Mouse (Mus musculus) right cerebral cortex, postnatal 25 days (tissue): ENCODE measurements at regions not wholly inside any gene's neighbourhood (a gene's known extent, or its start where the extent isn't known, plus 50 kb on each side); places are given as distances from the start of the nearest gene placed in this dataset.

ENCODE experiments used
- DNase-seq: peaks from one replicate; pipeline ENCODE4 v3.0.0; 2022

DNA sequence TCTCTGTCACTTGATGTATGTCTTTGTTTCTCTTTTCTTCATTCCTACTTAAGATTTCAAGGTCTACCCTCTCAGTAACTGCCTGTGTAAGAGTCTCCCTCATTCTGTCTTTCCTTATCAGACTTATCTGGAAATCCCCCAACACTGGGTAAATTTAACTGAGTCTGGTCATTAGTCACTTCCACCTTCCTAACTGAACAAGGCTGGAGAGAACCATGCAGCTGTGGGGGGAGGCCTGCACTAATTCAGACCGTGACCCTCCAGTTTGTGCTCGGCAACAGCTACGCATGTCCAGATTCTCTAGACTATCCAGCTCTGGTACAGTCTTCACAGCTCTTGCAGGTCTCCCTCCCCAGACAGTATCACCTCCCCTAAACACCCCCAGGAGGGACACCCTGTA is 103.3 kb downstream of the Prox1 start:
- no peak for DNase-seq

- no peak for DNase-seq
Observed at GRCm38 (mm10) chr1:190066426-190066825, 104.1 kb downstream of the Prox1 start.

DNA sequence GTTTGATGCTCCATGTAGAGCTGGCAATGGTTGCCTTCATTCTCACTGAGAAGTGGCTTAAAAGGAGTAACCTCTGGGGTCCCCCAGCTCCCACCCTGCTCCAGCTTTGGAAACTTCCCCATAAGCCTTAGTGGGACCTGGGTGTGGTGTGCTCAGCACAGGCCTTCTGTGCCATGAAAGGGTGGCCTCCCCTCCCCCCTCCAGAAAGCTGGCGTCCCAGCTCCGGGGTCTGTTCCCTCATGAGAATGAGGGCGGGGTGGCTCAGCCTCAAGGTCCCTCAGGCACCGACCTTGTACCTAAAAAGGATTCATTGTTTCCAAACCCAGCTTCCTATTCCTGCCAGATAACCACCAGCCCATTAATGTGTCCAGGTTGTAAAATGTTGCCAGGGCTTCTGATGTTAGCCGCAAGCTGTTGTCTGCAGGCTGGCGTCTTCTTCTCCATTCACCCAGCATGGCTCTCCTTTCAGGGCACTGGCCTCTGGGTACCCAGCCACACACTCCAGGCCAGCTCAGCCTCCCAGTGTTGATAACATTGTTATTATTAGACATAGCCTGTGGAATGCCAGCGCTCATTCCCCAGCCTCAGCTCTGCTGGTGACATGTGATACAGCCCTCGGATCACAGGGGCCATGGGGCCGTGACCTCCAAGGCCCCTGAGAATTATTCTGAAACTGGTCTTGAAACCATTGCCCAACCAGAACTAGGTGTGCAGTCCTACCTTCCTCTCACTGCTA is 108.8 kb downstream of the Prox1 start:
- no peak for DNase-seq

GRCm38 (mm10) chr1:190059025-190059424 is 111.5 kb downstream of the Prox1 start:
- no peak for DNase-seq

GRCm38 (mm10) chr1:190056931-190057330 is 113.6 kb downstream of the Prox1 start:
- DNase-seq = no peak

DNA sequence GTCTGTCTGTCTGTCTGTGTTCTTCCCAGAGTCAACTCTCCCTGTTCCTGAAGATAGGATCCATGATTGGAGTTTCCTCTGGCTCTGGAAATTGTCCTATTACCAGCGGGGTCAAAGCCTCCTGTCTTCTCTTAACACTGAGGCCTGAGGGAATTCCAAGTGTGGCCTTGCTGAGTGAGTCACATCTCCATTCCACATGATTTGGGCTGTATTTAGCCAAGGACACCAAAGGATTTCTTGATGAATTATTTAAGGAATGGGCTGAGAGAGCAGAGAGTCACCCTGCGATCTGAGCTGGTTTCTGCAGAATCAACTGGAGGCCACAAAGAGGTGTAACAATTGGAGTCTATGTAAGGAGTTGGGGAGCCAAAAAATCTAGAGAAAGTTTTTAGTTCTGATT is 118.6 kb downstream of the Prox1 start:
- DNase-seq = no peak

DNA sequence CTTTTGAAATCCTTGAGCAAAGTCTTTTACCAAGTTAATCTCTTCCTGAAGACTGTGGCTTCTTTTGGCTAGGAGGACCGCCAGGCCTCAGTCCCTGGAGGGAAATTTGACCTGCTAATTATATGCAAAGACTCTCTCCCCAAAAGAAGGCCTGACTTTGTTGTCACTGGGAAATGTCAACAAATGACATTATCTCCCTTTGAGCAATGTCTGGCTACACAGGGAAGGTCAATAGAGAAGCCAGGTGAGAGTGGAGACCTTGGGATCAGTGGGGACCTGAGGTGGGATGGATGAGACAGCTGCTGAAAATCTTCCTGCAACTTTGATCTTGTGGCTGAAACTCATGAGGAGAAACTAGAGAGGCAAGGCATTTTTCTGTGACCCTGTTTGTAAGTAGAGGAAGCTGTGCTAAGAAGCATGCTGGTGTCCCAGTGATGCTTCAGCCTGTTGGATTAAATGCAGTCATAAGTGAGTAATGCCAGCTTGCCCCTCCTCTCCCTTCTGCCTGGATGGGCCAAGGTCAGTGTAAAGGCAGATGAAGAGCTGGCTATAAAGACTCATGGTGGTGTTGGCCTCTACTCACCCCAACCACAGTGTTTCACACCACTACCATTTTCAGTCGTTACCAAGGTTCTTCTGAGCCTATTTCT is 121.9 kb downstream of the Prox1 start:
- DNase-seq = no peak

GRCm38 (mm10) chr1:190047201-190047600 is 123.3 kb downstream of the Prox1 start:
- DNase-seq = no peak

DNA sequence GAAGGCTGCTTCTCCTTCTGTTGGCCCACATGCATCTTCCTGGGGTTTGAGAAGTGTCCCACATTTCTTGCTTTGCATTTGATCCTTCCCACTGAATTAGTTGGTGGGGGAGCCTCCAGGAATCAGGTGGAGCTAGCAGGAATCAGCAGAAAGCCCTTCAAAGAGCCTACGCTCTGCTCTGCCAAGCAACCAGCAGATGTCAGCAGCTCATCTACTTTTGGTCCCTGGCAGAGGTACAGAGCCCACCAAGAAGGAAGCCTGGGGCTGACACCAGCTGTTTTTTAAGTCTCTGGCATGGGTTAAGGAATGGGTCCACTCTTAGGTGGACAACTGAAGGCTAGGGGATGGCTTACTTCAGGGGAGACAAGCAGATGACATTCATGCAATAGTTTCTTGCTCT is 123.6 kb upstream of the Smyd2 start:
- DNase-seq = peak; percentile 18

DNA sequence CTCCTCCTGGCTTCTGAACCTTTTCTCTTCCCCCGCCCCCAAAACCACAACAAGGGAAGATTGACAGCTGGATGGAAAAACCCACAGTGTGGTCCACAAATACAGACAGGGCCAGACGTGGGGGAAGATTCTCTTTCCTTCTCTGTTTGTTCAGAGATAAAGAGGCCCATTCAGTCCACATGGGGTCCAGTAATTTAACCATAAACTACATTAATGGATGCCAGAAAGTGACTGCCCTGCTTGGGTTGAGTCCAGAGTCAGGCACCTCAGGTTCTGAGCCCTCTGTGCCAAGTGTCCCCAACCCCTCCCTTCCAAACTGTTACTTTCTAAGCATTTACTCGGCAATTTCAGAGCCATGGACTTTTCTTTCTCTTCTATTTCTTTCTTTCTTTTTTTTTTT is 121.9 kb upstream of the Smyd2 start:
- DNase-seq = no peak

GRCm38 (mm10) chr1:190043156-190043555 is 121.0 kb upstream of the Smyd2 start:
- no peak for DNase-seq

GRCm38 (mm10) chr1:190042197-190042596 is 120.0 kb upstream of the Smyd2 start:
- DNase-seq = no peak

DNA sequence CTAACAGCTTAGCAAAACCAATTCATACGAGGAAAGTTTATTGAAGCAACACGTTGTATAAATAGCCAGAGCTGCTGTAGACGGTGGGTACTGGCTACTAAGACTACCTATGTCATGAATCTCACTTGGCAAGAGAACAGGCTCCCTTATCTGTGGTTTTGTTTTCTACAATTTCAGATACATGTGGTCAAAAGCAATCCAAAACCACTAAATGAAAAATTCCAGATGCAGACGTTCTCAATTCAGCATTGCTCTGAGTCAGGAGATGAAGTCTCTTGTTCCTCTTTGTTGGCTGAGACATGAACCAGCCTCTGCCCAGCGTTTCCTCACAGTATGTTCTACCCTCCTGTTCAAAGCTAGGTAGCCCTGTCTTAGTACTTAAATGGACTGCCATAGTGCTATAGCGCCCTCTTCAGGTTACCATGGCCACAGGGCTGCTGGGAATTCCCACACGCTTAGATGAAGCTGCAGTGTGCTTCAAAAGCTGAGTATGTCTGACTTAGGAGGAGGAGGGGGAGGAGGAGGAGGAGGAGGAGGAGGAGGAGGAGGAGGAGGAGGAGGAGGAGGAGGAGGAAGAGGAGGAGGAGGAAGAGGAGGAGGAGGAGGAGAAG is 119.0 kb upstream of the Smyd2 start:
- DNase-seq = no peak

DNA sequence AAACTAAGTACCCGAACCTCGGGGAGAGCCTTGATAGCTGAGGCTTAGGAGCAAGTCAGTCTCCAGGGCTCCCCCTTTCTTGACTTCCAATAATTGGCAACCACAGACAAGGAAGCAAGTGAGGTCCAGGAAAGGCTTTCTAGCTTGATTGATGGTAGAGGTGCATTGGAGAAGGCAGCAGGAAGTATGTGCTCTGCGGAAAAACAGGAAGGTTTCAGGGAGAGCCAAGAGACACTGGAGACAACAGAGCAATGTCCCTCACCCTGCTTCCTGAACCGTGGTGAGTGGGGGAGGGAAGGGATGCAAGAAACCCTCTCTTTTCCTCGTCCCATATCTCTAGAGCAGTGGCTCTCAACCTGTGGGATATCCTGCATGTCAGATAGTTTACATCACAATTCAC is 115.9 kb upstream of the Smyd2 start:
- no peak for DNase-seq

DNA sequence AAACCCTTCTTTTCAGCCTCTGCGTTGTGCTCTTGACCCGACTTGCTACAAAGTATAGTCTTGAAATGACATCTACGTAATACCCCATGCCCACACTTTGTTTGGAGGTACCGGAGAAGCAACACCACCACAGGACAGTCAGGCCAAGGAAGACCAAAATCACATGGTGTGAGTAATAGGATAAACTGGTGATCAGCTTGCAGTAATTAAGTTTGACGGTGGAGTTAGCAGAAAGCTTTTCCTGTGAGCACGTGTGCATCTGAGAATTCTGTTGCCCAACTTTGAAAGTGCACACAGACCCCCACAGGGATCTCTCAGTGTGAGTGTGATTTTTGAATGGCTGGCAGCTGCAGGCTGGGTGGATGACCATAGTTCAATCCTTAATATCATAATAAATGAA is 114.6 kb upstream of the Smyd2 start:
- DNase-seq = no peak

DNA sequence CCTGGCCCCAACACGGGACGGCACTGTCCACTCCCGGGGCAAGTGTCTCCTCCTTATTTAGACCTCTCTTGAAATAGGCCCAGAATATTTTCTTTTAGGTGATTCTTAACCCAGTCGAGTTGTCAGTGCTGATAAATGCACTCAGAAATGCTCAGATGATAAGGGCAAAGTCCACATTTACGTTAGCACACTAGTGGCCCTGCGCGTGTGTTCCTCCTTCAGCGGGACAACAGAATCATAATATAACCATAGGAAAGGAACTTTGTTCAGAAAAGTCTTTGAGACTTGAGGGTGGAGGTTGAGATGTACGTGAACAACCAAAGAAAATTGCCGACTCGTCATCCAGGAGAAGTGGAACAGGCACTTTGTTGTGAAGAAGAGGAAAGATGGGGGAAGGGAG is 113.8 kb upstream of the Smyd2 start:
- no peak for DNase-seq

GRCm38 (mm10) chr1:190034091-190034490 is 111.9 kb upstream of the Smyd2 start:
- DNase-seq = no peak

DNA sequence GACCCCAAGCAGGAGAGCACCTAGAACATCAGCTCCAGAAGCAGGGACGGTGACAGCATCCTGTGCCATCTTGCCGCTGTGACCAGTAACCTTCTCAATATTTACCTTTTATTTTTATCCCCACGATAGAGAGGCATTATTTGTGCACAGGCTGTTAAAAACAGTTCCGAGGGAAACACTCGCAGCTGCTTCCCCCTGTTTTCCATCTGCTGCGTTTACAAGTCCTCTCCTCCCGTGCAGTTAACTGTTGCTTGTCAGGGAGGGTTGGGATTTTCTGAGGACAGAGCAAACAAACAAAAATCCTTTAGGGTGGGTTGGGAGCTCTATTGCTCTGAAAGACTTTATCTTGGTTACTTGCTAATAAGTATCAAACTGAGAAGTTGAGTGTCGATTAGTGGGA is 105.4 kb upstream of the Smyd2 start:
- DNase-seq = no peak

DNA sequence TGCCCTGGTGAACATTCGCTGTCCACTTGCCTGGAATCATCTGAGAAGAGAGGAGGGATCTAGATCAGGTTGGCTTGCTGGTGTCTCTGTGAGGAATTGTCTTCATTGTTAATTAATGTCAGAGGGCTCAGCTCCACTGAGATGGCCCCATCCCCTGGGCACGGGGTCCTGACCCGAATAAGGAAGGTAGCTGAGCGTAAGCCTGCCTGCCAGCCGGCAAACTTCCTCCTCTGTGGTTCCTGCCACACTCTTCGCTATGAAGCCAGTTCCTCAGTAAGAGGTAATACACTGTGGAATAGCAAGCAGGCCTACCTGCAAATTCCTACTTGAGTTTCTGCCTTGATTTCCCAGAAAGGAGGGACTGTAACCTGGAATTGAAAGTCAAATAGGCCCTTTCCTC is 87.3 kb upstream of the Smyd2 start:
- no peak for DNase-seq

DNA sequence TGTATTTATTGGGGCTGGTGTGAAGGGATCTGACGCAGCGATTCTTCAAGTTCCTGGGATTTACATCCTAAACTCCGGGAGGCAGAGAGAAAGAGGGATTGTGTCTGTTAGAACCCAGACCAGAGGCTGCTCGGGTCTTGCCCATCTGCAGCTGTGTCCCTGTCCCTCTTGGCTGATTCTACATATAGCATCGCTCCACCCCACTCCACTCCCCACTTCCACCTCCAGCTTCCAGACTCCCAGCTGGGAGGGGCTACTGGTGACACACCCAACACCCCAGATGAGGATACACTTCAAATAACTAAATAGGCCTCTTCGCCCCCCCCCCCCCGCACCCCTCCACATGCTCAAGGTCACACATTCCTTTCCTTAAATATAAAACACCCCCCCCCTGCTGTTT is 85.1 kb upstream of the Smyd2 start:
- no peak for DNase-seq

DNA sequence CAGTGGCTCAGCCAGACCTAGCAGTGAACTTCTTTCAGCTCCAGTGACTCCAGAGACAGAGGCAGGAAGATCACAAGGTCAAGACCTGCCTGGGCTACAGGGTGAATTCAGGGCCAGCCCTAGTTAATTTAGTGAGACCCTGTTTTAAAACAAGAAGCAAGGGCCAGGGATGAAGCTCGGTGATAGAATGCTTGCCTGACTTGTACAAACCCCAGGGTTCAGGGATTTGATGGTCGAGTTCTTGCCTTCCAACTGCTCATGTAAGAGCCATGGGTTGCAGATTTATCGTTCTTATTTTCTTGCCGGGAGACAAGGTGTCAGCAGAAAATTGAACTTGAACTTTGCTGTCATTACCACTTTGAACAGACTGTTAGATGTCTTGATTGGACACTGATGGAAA is 78.9 kb upstream of the Smyd2 start:
- no peak for DNase-seq

- DNase-seq = no peak
Observed at GRCm38 (mm10) chr1:189993706-189994105, 71.5 kb upstream of the Smyd2 start.

- DNase-seq = no peak
Observed at GRCm38 (mm10) chr1:189993221-189993620, 71.1 kb upstream of the Smyd2 start.

- no peak for DNase-seq
Observed at GRCm38 (mm10) chr1:189991089-189991488, 68.9 kb upstream of the Smyd2 start.
